ENCODE assay signal across 11 mouse cellular contexts in the genomic region with DNA sequence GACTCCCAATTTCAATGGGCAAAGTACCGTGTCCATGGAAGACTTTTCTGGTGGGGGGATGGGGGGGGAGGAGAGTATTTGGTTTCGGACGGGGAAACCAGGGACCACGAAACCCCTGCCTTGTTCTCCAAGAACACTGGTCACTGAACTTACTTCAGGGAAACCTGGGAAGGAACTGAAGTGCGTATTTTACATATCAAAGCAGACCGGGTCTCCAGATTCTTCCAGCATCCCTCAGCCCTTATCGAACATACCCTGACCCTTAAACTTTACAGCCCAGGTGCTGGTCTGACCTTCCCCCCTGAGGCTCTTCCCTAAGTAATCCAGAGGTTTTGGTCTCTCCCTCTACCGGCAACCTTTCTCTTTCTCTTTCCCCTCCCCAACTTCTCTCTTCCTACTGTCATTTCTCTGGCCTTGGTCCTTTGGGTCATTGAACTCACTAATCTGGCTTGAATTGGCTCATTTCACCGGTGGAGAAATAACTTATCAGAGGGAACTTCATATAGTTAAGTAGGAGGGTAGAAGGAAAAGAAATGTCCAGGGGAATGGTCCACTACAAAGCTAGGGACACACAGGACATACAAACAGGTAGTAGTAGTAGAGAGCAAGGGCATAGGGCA. TPM values are rescaled to one million over a fixed set of nuclear protein-coding genes. Genes with fewer than 3 reads are reported as not detected.
A peak's percentile ranks its signal among the peaks of the same experiment; 100 is the strongest.
DNase-seq lines count a peak whose midpoint lies in the region; ATAC-seq and TF ChIP-seq lines count a peak whose summit lies in the region.
"Had no signal": no experiment of that assay in that cellular context is flagged by ENCODE, and none has a peak within 500 bp of the region (broad histone marks: within the 10 kb centered on the region; RNA-seq: fewer than 3 reads in every experiment).

No protein-coding gene starts in this region.

- H3K4me1 ChIP-seq in heart, embryonic 10.5 days: peaks cover 25% of the 10 kb centered on the region; the same call in 1 of the 2 replicates
- H3K4me1 ChIP-seq in MEL (ENCODE audit: control insufficient read depth in 1 of 2, insufficient read depth in 2 of 2, low read length in 2 of 2): peaks cover 3 to 15% of the 10 kb centered on the region in 2 experiments
- peaks cover 29% of the 10 kb centered on the region for H3K4me1 ChIP-seq in hindbrain, embryonic 13.5 days (replicated peaks)
- H3K4me1 ChIP-seq in midbrain, embryonic 11.5 days (ENCODE audit: control insufficient read depth, insufficient read depth, low read length): peaks cover 12% of the 10 kb centered on the region

- H3K4me2 ChIP-seq in hindbrain, embryonic 13.5 days: peak overlapping the region; percentile 70
- H3K4me2 ChIP-seq in midbrain, embryonic 11.5 days: peak overlapping the region; percentile 44

- peaks cover 18% of the 10 kb centered on the region for H3K79me2 ChIP-seq in MEL (ENCODE audit: control insufficient read depth, insufficient read depth, low read length, poor library complexity)

- H3K27ac ChIP-seq in heart, embryonic 10.5 days: no peak overlapping the region; the same call in 1 of the 2 replicates
- peak overlapping the region; percentile 87 for H3K27ac ChIP-seq in MEL (ENCODE audit: control insufficient read depth, low read depth, low read length)
- H3K27ac ChIP-seq in hindbrain, embryonic 13.5 days: no peak overlapping the region
- H3K27ac ChIP-seq in midbrain, embryonic 11.5 days (ENCODE audit: low read depth, low read length): no peak overlapping the region

- intact Hi-C loops in heart, postnatal 25 days (cut with DNase I): no loop called here

- TF ChIP-seq RAD21 in MEL (IDR thresholded peaks at IDR 0.05; ENCODE audit: low read depth, low read length): no peak

- H3K9me3 ChIP-seq in heart, embryonic 10.5 days: no peaks in the 10 kb centered on the region
- H3K9me3 ChIP-seq in MEL (replicated peaks; ENCODE audit: insufficient read depth, low read length): no peaks in the 10 kb centered on the region
- H3K9me3 ChIP-seq in hindbrain, embryonic 13.5 days: no peaks in the 10 kb centered on the region
- no peaks in the 10 kb centered on the region for H3K9me3 ChIP-seq in midbrain, embryonic 11.5 days (ENCODE audit: control insufficient read depth, low read length)

- TF ChIP-seq EP300 in MEL (IDR thresholded peaks at IDR 0.05; ENCODE audit: low read depth in 1 of 2, low read length in 2 of 2): no peak

- WGBS in heart, embryonic 10.5 days: 24% methylated on average over 9 of the region's 9 CpGs
- WGBS in hindbrain, embryonic 13.5 days: 19% methylated on average over 9 of the region's 9 CpGs
- 20% methylated on average over 9 of the region's 9 CpGs for WGBS in midbrain, embryonic 11.5 days

- no peaks in the 10 kb centered on the region for H3K27me3 ChIP-seq in heart, embryonic 10.5 days (ENCODE audit: insufficient read depth, poor library complexity, severe bottlenecking)
- no peaks in the 10 kb centered on the region for H3K27me3 ChIP-seq in MEL (ENCODE audit: control insufficient read depth in 1 of 2, insufficient read depth in 2 of 2, low read length in 2 of 2)
- no peaks in the 10 kb centered on the region for H3K27me3 ChIP-seq in hindbrain, embryonic 13.5 days
- H3K27me3 ChIP-seq in midbrain, embryonic 11.5 days (ENCODE audit: control insufficient read depth, insufficient read depth, low read length): no peaks in the 10 kb centered on the region

- ATAC-seq in hindbrain, embryonic 13.5 days (ENCODE audit: low FRiP score): no peak
- no peak for ATAC-seq in midbrain, embryonic 11.5 days (ENCODE audit: low FRiP score)
- no peak for ATAC-seq in megakaryocyte progenitor cell, adult 5-6 weeks (replicated peaks; ENCODE audit: poor library complexity)

- peak overlapping the region; percentile 79 for H3K4me3 ChIP-seq in heart, embryonic 10.5 days
- peak overlapping the region; percentile 60 to 79 for H3K4me3 ChIP-seq in MEL (ENCODE audit: control insufficient read depth in 1 of 2, insufficient read depth in 1 of 2, low read depth in 2 of 2, low read length in 2 of 2)
- peak overlapping the region; percentile 74; the same call in 1 of the 2 replicates for H3K4me3 ChIP-seq in hindbrain, embryonic 13.5 days
- no peak overlapping the region for H3K4me3 ChIP-seq in midbrain, embryonic 11.5 days (ENCODE audit: low read depth, low read length)

- no peaks in the 10 kb centered on the region for H3K36me3 ChIP-seq in heart, embryonic 10.5 days
- H3K36me3 ChIP-seq in MEL (ENCODE audit: control insufficient read depth in 1 of 2, insufficient read depth in 2 of 2, low read length in 2 of 2): peaks cover 0 to 15% of the 10 kb centered on the region in 2 experiments; a peak in 2 of 4 replicates
- H3K36me3 ChIP-seq in hindbrain, embryonic 13.5 days: no peaks in the 10 kb centered on the region
- H3K36me3 ChIP-seq in midbrain, embryonic 11.5 days (ENCODE audit: control insufficient read depth, insufficient read depth, low read length): no peaks in the 10 kb centered on the region

- H3K9ac ChIP-seq in MEL (ENCODE audit: control insufficient read depth, low read depth, low read length, poor library complexity, severe bottlenecking): peak overlapping the region; percentile 82
- no peak overlapping the region; the same call in 1 of the 2 replicates for H3K9ac ChIP-seq in hindbrain, embryonic 13.5 days
- no peak overlapping the region for H3K9ac ChIP-seq in midbrain, embryonic 11.5 days (ENCODE audit: low read length)

- no peak for TF ChIP-seq POLR2A in MEL (IDR thresholded peaks at IDR 0.05; ENCODE audit: control insufficient read depth in 1 of 2, insufficient read depth in 1 of 2, low read depth in 1 of 2, low read length in 2 of 2, poor library complexity in 1 of 2)

- no peak for DNase-seq in heart, embryonic 10.5 days (ENCODE audit: low spot score)
- DNase-seq in heart, postnatal 25 days (ENCODE audit: low spot score): no peak
- no peak for DNase-seq in MEL (ENCODE audit: low read depth, low spot score)
- no peak for DNase-seq in midbrain, embryonic 11.5 days (ENCODE audit: low spot score, missing footprints)
- DNase-seq in embryo, embryonic 9.5 days (ENCODE audit: extremely low spot score): no peak
- DNase-seq in spleen, adult 12 weeks (ENCODE audit: low spot score): no peak
- DNase-seq: cerebellum, adult 9-11 months; layer of hippocampus, adult 9-11 months; right cerebral cortex, postnatal 25 days had no signal

- no peak for TF ChIP-seq CTCF in MEL (IDR thresholded peaks at IDR 0.05 in 2 of 3, conservative IDR thresholded peaks at IDR 0.05 in 1 of 3; ENCODE audit: control insufficient read depth in 1 of 3, insufficient read depth in 1 of 3, low read depth in 2 of 3, low read length in 3 of 3, poor library complexity in 1 of 3, severe bottlenecking in 1 of 3)

TF ChIP-seq in MEL, 35 proteins besides CTCF, POLR2A, EP300 and RAD21:
- TF ChIP-seq CHD1 (IDR thresholded peaks at IDR 0.05; ENCODE audit: low read depth, low read length): no peak

RNA-seq across cellular contexts. Expression of gene Nphp1, which starts 1.1 kb away (rescaled TPM):
- polyA plus RNA-seq in heart, embryonic 10.5 days (2016; fragmentation: Nextera tagmentation; extraction: Ambion mirVana): 16.9 and 20.5 TPM in 2 replicates
- 1 to 10 TPM; 6.6 to 8.6 TPM for total RNA-seq in heart, postnatal 25 days (2021)
- total RNA-seq in MEL (2012; rRNA removed): 16.9 and 19.1 TPM in 2 replicates
- 10 to 100 TPM; 37.1 to 63.6 TPM for polyA plus RNA-seq in MEL (2012; ENCODE audit: insufficient read depth in 1 of 2, insufficient read length in 2 of 2, low read depth in 1 of 2, low replicate concordance in 2 of 2, missing spikeins in 1 of 2)
- polyA plus RNA-seq in hindbrain, embryonic 13.5 days (2015; fragmentation: Nextera tagmentation; extraction: Ambion mirVana): 18.8 and 19.9 TPM in 2 replicates
- polyA plus RNA-seq in midbrain, embryonic 11.5 days (2014; fragmentation: Nextera tagmentation; extraction: Ambion mirVana): 35.5 and 36.5 TPM in 2 replicates
- total RNA-seq in megakaryocyte progenitor cell, adult 5-6 weeks (2015): 8.2 and 10.2 TPM in 2 replicates
- 12.9 and 14.9 TPM in 2 replicates for total RNA-seq in megakaryocyte progenitor cell, adult 5-6 weeks (2017)

RNA-seq across cellular contexts. Expression of gene Mtln, which starts 2.5 kb away (rescaled TPM):
- 33.8 and 35.4 TPM in 2 replicates for polyA plus RNA-seq in heart, embryonic 10.5 days (2016; fragmentation: Nextera tagmentation; extraction: Ambion mirVana)
- total RNA-seq in heart, postnatal 25 days (2021): 10 to 100 TPM; 57.2 to 59.9 TPM
- 37.5 and 44.2 TPM in 2 replicates for total RNA-seq in MEL (2012; rRNA removed)
- polyA plus RNA-seq in MEL (2012; ENCODE audit: insufficient read depth in 1 of 2, insufficient read length in 2 of 2, low read depth in 1 of 2, low replicate concordance in 2 of 2, missing spikeins in 1 of 2): 10 to 100 TPM in 1 of 2 experiments, not detected in 1; 29.8 TPM
- polyA plus RNA-seq in hindbrain, embryonic 13.5 days (2015; fragmentation: Nextera tagmentation; extraction: Ambion mirVana): 32.7 and 34.8 TPM in 2 replicates
- polyA plus RNA-seq in midbrain, embryonic 11.5 days (2014; fragmentation: Nextera tagmentation; extraction: Ambion mirVana): 30.1 and 30.8 TPM in 2 replicates
- 24.5 and 25.1 TPM in 2 replicates for total RNA-seq in megakaryocyte progenitor cell, adult 5-6 weeks (2015)
- 31.2 and 43.8 TPM in 2 replicates for total RNA-seq in megakaryocyte progenitor cell, adult 5-6 weeks (2017)

RNA-seq across cellular contexts. Expression of gene Bub1, which starts 41.9 kb away (rescaled TPM):
- 61.8 and 71.3 TPM in 2 replicates for polyA plus RNA-seq in heart, embryonic 10.5 days (2016; fragmentation: Nextera tagmentation; extraction: Ambion mirVana)
- under 1 TPM; 0.45 to 0.78 TPM for total RNA-seq in heart, postnatal 25 days (2021)
- total RNA-seq in MEL (2012; rRNA removed): 34.6 and 43.2 TPM in 2 replicates
- polyA plus RNA-seq in MEL (2012; ENCODE audit: insufficient read depth in 1 of 2, insufficient read length in 2 of 2, low read depth in 1 of 2, low replicate concordance in 2 of 2, missing spikeins in 1 of 2): 100 to 1,000 TPM in 1 of 2 experiments, 10 to 100 TPM in 1; 57.2 to 618 TPM
- 13.2 and 14.4 TPM in 2 replicates for polyA plus RNA-seq in hindbrain, embryonic 13.5 days (2015; fragmentation: Nextera tagmentation; extraction: Ambion mirVana)
- 33.7 and 37.5 TPM in 2 replicates for polyA plus RNA-seq in midbrain, embryonic 11.5 days (2014; fragmentation: Nextera tagmentation; extraction: Ambion mirVana)
- total RNA-seq in megakaryocyte progenitor cell, adult 5-6 weeks (2015): 60.6 and 75.7 TPM in 2 replicates
- 55.3 and 65.0 TPM in 2 replicates for total RNA-seq in megakaryocyte progenitor cell, adult 5-6 weeks (2017)

RNA-seq across cellular contexts. Expression of gene Acoxl, which starts 48.9 kb away (rescaled TPM):
- polyA plus RNA-seq in heart, embryonic 10.5 days (2016; fragmentation: Nextera tagmentation; extraction: Ambion mirVana): 0.39 and 0.51 TPM in 2 replicates
- not detected for total RNA-seq in heart, postnatal 25 days (2021)
- total RNA-seq in MEL (2012; rRNA removed): 0.29 and 0.31 TPM in 2 replicates
- polyA plus RNA-seq in MEL (2012; ENCODE audit: insufficient read depth in 1 of 2, insufficient read length in 2 of 2, low read depth in 1 of 2, low replicate concordance in 2 of 2, missing spikeins in 1 of 2): under 1 TPM in 1 of 2 experiments, not detected in 1; 0.39 TPM
- polyA plus RNA-seq in hindbrain, embryonic 13.5 days (2015; fragmentation: Nextera tagmentation; extraction: Ambion mirVana): 0.21 TPM in 1 of 2 replicates, not detected in the other
- 0.18 TPM in 1 of 2 replicates, not detected in the other for polyA plus RNA-seq in midbrain, embryonic 11.5 days (2014; fragmentation: Nextera tagmentation; extraction: Ambion mirVana)
- total RNA-seq in megakaryocyte progenitor cell, adult 5-6 weeks (2015): not detected in 2 replicates
- total RNA-seq in megakaryocyte progenitor cell, adult 5-6 weeks (2017): 0.10 TPM in 1 of 2 replicates, not detected in the other
